Mouse (Mus musculus) hindbrain, embryonic 16.5 days (tissue): ENCODE data around the gene Olig3. TPM values are rescaled to one million over a fixed set of nuclear protein-coding genes. Genes with fewer than 3 reads are reported as not detected.
"Not testable (repeated sequence)": the region's sequence is repeated elsewhere in the genome, so short reads cannot be mapped to it uniquely, and the experiment has no call there.

Experiments
- ATAC-seq: fragments of 200-750 bp; cut with Nextera tagmentation; 2 replicates; pipeline ENCODE4 v1.8.0; 2017; ENCODE audit warnings: moderate TSS enrichment, moderate library complexity
- H3K27ac ChIP-seq: fragments of 300-500 bp; sonication (generic); 2 replicates; pipeline ENCODE4 v1.5.1; 2014; ENCODE audit warnings: low read depth, mild to moderate bottlenecking, control low read depth, low read length, moderate library complexity
- H3K27me3 ChIP-seq: fragments of 300-500 bp; sonication (generic); replicated peaks from 2 replicates; pipeline ENCODE4 v1.6.1; 2014; ENCODE audit warnings: low read length; ENCODE audit not compliant: control insufficient read depth, insufficient read depth
- H3K36me3 ChIP-seq: fragments of 300-500 bp; sonication (generic); 2 replicates; pipeline ENCODE4 v1.6.1; 2014; ENCODE audit warnings: mild to moderate bottlenecking, low read length, moderate library complexity, mixed read lengths; ENCODE audit not compliant: control insufficient read depth, insufficient read depth
- H3K4me1 ChIP-seq: fragments of 300-500 bp; sonication (generic); 2 replicates; pipeline ENCODE4 v1.6.1; 2014; ENCODE audit warnings: low read depth, low read length; ENCODE audit not compliant: control insufficient read depth, insufficient read depth
- H3K4me2 ChIP-seq: fragments of 300-500 bp; sonication (generic); 2 replicates; pipeline ENCODE4 v1.6.1; 2014; ENCODE audit warnings: mild to moderate bottlenecking, low read length, control low read depth, moderate library complexity
- H3K4me3 ChIP-seq: fragments of 300-500 bp; sonication (generic); 2 replicates; pipeline ENCODE4 v1.5.1; 2014; ENCODE audit warnings: mild to moderate bottlenecking, low read length, control low read depth, moderate library complexity
- H3K9ac ChIP-seq: fragments of 300-500 bp; sonication (generic); 2 replicates; pipeline ENCODE4 v1.6.1; 2014; ENCODE audit warnings: low read depth, mild to moderate bottlenecking, control low read depth, low read length, moderate library complexity
- H3K9me3 ChIP-seq: fragments of 300-500 bp; sonication (generic); 2 replicates; pipeline ENCODE4 v1.6.1; 2014; ENCODE audit warnings: mild to moderate bottlenecking, low read length, moderate library complexity; ENCODE audit not compliant: control insufficient read depth
- WGBS: fragments of 180-500 bp; shearing (Covaris S2); extraction: QIAGEN DNeasy Blood & Tissue Kit; methylation state at CpG from one replicate; pipeline ENCODE4 v1.1.7; 2014; 5-methylcytosine and 5-hydroxymethylcytosine counted together
- polyA plus RNA-seq: library from polyadenylated mRNA; unstranded; fragments of >200 nt; fragmentation: Nextera tagmentation; extraction: Ambion mirVana; gene quantifications from 2 replicates; pipeline ENCODE4 v1.2.1, GENCODE M21; 2015

The Olig3 gene
- polyA plus RNA-seq, 1 experiment from 2014 or later = 5.0 TPM

GRCm38 (mm10) chr10:19374311-19374710, 18.0 kb downstream of the Olig3 start:
- Histone ChIP-seq H3K27me3 (peaks cover 6% of the 10 kb centered on the region; the same call in 1 of the 2 replicates), H3K27ac (no peak overlapping the region), H3K9ac (no peak overlapping the region), H3K4me2 (no peak overlapping the region), H3K4me3 (no peak overlapping the region), H3K9me3 (peaks cover 4% of the 10 kb centered on the region; the same call in 1 of the 2 replicates), H3K36me3 (no peaks in the 10 kb centered on the region), H3K4me1 (peaks cover 4% of the 10 kb centered on the region; the same call in 1 of the 2 replicates)
- 52% methylated on average over 3 of the region's 3 CpGs for WGBS
- no peak for ATAC-seq

- Histone ChIP-seq H3K9ac (no peak overlapping the region), H3K4me1 (peaks cover 4% of the 10 kb centered on the region; the same call in 1 of the 2 replicates), H3K27me3 (peaks cover 4% of the 10 kb centered on the region; the same call in 1 of the 2 replicates), H3K4me2 (no peak overlapping the region), H3K27ac (no peak overlapping the region), H3K36me3 (no peaks in the 10 kb centered on the region), H3K9me3 (peaks cover 7% of the 10 kb centered on the region; the same call in 1 of the 2 replicates), H3K4me3 (no peak overlapping the region)
- 79% methylated on average over 2 of the region's 2 CpGs for WGBS
- no peak for ATAC-seq
Observed at GRCm38 (mm10) chr10:19375838-19376237, 19.5 kb downstream of the Olig3 start.

DNA sequence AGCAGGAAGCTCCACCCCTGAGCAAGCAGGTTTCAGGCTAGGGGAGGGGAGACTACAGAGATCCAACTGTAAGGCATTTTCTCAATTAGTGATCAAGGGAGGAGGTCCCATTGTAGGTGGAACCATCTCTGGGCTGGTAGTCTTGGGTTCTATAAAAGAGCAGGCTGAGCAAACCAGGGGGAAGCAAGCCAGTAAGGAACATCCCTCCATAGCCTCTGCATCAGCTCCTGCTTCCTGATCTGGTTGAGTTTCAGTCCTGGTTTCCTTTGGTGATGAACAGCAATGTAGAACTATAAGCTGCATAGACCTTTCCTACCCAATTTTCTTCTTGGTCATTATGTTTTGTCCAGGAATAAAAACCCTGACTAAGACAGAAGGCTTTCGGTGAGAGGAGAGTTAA, 24.6 kb downstream of the Olig3 start:
- not testable (repeated sequence) for H3K27me3 ChIP-seq, H3K4me3 ChIP-seq, H3K36me3 ChIP-seq, H3K4me1 ChIP-seq, H3K27ac ChIP-seq, ATAC-seq, H3K4me2 ChIP-seq, H3K9ac ChIP-seq, H3K9me3 ChIP-seq
- 94% methylated on average over 1 of the region's 1 CpGs for WGBS

GRCm38 (mm10) chr10:19384176-19384575, 27.8 kb downstream of the Olig3 start:
- Histone ChIP-seq H3K9me3 (peaks cover 4% of the 10 kb centered on the region; the same call in 1 of the 2 replicates), H3K27me3 (no peaks in the 10 kb centered on the region), H3K36me3 (no peaks in the 10 kb centered on the region), H3K9ac (no peak overlapping the region), H3K4me2 (no peak overlapping the region), H3K4me1 (no peaks in the 10 kb centered on the region), H3K4me3 (no peak overlapping the region), H3K27ac (no peak overlapping the region)
- WGBS = 86% methylated on average over 3 of the region's 3 CpGs
- ATAC-seq = no peak

DNA sequence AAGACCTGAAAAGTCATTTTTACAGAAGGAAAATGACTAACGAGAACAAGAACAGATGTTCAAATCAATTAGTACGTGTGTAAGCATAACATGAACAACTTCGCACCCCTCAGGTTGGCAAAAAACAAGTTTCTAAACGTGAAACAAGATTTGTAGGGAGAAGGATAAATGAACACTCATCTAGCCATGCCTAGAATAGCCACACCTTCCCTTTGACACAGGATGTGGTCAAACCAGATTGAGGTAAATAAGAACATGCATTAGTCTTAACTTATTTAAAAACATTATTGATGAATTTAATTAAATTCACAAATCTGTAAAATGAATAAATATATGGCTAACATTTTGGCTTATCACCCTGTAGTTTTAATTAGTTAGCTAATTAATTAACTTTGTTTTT, 35.5 kb downstream of the Olig3 start:
- no peak overlapping the region for H3K4me2 ChIP-seq
- no peaks in the 10 kb centered on the region for H3K36me3 ChIP-seq
- ATAC-seq = no peak
- peaks cover 8% of the 10 kb centered on the region for H3K27me3 ChIP-seq
- peaks cover 6% of the 10 kb centered on the region for H3K4me1 ChIP-seq
- H3K4me3 ChIP-seq = no peak overlapping the region
- no peak overlapping the region for H3K9ac ChIP-seq
- 86% methylated on average over 4 of the region's 4 CpGs for WGBS
- H3K27ac ChIP-seq = no peak overlapping the region
- H3K9me3 ChIP-seq = no peaks in the 10 kb centered on the region

DNA sequence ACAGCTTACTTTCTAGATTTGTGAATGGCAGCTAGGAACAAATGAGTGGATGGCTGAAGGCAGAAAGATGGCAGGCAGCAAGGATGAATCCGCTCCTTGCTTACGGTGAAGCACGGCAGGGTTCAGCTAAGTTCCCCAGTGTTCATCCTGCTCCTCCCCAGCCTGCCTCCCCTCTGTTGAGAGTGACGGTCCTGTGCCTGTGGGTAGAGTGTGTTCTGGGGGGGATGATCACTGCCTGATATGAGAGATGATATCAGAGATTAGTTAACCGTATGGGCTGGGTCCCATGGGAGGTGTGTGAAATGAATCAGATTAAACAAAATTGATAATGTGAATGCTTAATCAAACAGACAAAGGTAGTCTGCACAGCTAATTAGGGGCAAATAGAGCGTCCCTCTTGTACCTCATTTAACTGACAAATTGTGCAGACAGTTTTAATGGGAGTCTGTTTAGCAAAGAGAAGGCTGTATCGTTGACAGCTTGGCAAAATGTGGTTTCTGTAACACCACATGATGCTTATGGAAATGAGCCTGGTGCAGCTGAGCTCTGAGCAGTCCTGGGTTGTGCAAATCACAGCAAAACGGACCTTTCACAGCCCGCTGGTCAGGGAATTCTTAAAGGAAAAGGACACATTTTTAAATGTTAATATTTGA, 40.3 kb downstream of the Olig3 start:
- Histone ChIP-seq H3K27ac (no peak overlapping the region), H3K9me3 (no peaks in the 10 kb centered on the region), H3K4me2 (peak overlapping the region; percentile 41), H3K36me3 (no peaks in the 10 kb centered on the region), H3K4me1 (peaks cover 12% of the 10 kb centered on the region), H3K4me3 (no peak overlapping the region), H3K27me3 (peaks cover 15% of the 10 kb centered on the region), H3K9ac (no peak overlapping the region)
- 9% methylated on average over 9 of the region's 9 CpGs for WGBS
- ATAC-seq = peak; percentile 93

GRCm38 (mm10) chr10:19397396-19397795, 41.1 kb downstream of the Olig3 start:
- Histone ChIP-seq H3K9ac (no peak overlapping the region; the same call in 1 of the 2 replicates), H3K4me1 (peaks cover 12% of the 10 kb centered on the region), H3K4me2 (peak overlapping the region; percentile 41), H3K36me3 (no peaks in the 10 kb centered on the region), H3K27ac (no peak overlapping the region), H3K27me3 (peaks cover 15% of the 10 kb centered on the region), H3K4me3 (no peak overlapping the region), H3K9me3 (no peaks in the 10 kb centered on the region)
- peak; percentile 56; the same call in 1 of the 2 replicates for ATAC-seq
- 55% methylated on average over 12 of the region's 12 CpGs for WGBS

DNA sequence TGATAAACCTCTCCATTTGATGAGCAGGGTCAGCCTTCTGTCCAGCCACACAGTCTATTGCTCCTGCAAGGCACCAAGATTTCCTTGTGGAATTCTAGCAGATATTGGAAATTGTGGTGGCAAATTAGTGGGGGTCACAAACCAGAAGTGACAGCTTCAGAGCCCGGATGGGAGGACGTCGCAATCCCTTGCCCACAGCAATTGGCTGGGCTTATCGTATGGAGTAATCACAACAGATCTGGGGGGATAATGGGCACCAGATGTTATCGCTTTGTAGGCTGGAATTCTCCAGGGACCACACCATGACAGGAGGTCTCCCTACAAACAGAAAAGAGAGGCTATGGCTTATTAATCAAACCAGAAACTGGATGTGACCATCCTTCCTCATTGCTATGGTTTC, 44.8 kb downstream of the Olig3 start:
- Histone ChIP-seq H3K36me3 (no peaks in the 10 kb centered on the region), H3K9ac (no peak overlapping the region), H3K9me3 (no peaks in the 10 kb centered on the region), H3K4me3 (no peak overlapping the region), H3K4me1 (peaks cover 12% of the 10 kb centered on the region), H3K4me2 (no peak overlapping the region), H3K27ac (no peak overlapping the region), H3K27me3 (peaks cover 10% of the 10 kb centered on the region)
- 15% methylated on average over 5 of the region's 5 CpGs for WGBS
- ATAC-seq = no peak

GRCm38 (mm10) chr10:19404401-19404800, 48.1 kb downstream of the Olig3 start:
- 11% methylated on average over 1 of the region's 1 CpGs for WGBS
- Histone ChIP-seq H3K27ac (no peak overlapping the region), H3K36me3 (no peaks in the 10 kb centered on the region), H3K4me2 (no peak overlapping the region), H3K4me1 (no peaks in the 10 kb centered on the region), H3K4me3 (no peak overlapping the region), H3K9ac (no peak overlapping the region), H3K27me3 (peaks cover 6% of the 10 kb centered on the region), H3K9me3 (no peaks in the 10 kb centered on the region)
- no peak for ATAC-seq
